Mouse (Mus musculus): Measurements from ENCODE around the gene Nol10.

DNA sequence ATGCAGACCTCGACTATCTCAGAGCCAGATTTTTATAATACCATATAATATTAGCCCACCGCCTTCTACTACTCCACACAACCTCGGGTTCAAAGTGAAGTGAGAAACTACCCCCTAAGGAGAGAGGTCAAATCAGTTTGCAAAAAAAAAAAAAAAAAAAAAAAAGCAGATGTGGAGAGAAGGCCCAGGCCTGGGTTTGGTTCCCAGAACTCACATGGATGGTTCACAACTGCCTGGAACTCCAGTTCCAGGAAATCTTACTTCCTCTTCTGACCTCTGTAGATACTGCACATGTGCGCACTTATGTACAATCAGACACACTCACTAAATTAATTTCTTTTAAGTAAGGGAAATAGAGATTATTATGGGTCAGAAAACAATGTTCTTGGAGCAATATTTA, 102.2 kb downstream of the Nol10 start:
- TF ChIP-seq TCF12 (IDR thresholded peaks at IDR 0.05; ENCODE audit: low read depth, low read length) (0 out of 2 replicates have a peak, but pooled peaks have one; percentile 17), GATA1 (IDR thresholded peaks at IDR 0.05; ENCODE audit: low read depth, low read length) (no peak), RCOR1 (IDR thresholded peaks at IDR 0.05; ENCODE audit: low read depth, low read length) (peak; percentile 55), TAL1 (IDR thresholded peaks at IDR 0.05; ENCODE audit: low read length) (no peak), TBP (IDR thresholded peaks at IDR 0.05; ENCODE audit: low read depth, low read length) (no peak), USF2 (IDR thresholded peaks at IDR 0.05; ENCODE audit: borderline replicate concordance in 1 of 2, insufficient read depth in 1 of 2, low read depth in 1 of 2, low read length in 2 of 2) (no peak), EP300 (IDR thresholded peaks at IDR 0.05; ENCODE audit: low read depth in 1 of 2, low read length in 2 of 2) (peak in 1 of 2 experiments; percentile 57; a peak in 2 of 4 replicates)

Data from MEL (cell line).